Mouse (Mus musculus) monocyte, adult 5-6 weeks (primary cell): ENCODE data around the gene Cfb. TPM values are rescaled to one million over a fixed set of nuclear protein-coding genes. Genes with fewer than 3 reads are reported as not detected.
"Not testable (repeated sequence)": the region's sequence is repeated elsewhere in the genome, so short reads cannot be mapped to it uniquely, and the experiment has no call there.

Experiments used
- ATAC-seq: fragments of 153-309, 156-312 bp; replicated peaks from 2 replicates; pipeline ENCODE4 v1.8.0; 2017; ENCODE audit warnings: mild to moderate bottlenecking; ENCODE audit not compliant: low TSS enrichment, insufficient number of reproducible peaks, severe bottlenecking, poor library complexity, low FRiP score
- total RNA-seq: library from RNA; stranded (forward); fragments of 200-1000, 200-491, 200-594 nt; gene quantifications from 3 replicates; pipeline ENCODE4 v1.2.3, GENCODE M21; 2017

The Cfb gene
- total RNA-seq = 1.1 to 4.8 TPM (median 2.8 TPM) in 3 replicates

GRCm38 (mm10) chr17:34862416-34863081 is at the start of gene Cfb:
Gene Cfb, minus strand, starts transcription at chr17:34862518.
- no peak for ATAC-seq

- peak; percentile 72 for ATAC-seq
These were observed 49.6 kb upstream of the Cfb start for GRCm38 (mm10) chr17:34911945-34912351.

GRCm38 (mm10) chr17:34910982-34911381 is 48.7 kb upstream of the Cfb start:
- ATAC-seq = no peak

GRCm38 (mm10) chr17:34902895-34903294 is 40.6 kb upstream of the Cfb start:
- no peak for ATAC-seq

GRCm38 (mm10) chr17:34901948-34902347 is 39.6 kb upstream of the Cfb start:
- ATAC-seq = not testable (repeated sequence)

GRCm38 (mm10) chr17:34900826-34901225 is 38.5 kb upstream of the Cfb start:
- ATAC-seq = not testable (repeated sequence)

GRCm38 (mm10) chr17:34899890-34900243 is 37.5 kb upstream of the Cfb start:
- peak; percentile 40; the same call in 1 of the 2 replicates for ATAC-seq

GRCm38 (mm10) chr17:34899053-34899889 is 37.0 kb upstream of the Cfb start:
- no peak for ATAC-seq

- ATAC-seq = no peak
These were observed 36.4 kb upstream of the Cfb start for GRCm38 (mm10) chr17:34898706-34899052.

- peak; percentile 22 for ATAC-seq
These were observed 35.9 kb upstream of the Cfb start, which contains the start of the genes C2 and Ehmt2 for GRCm38 (mm10) chr17:34898160-34898586. Gene C2, minus strand, starts transcription at chr17:34898265. Gene Ehmt2, plus strand, starts transcription at chr17:34898469.

GRCm38 (mm10) chr17:34897373-34898159 is 35.2 kb upstream of the Cfb start:
- no peak for ATAC-seq

- ATAC-seq = no peak
These were observed 34.0 kb upstream of the Cfb start for GRCm38 (mm10) chr17:34896366-34896765.

- ATAC-seq = no peak
These were observed 33.4 kb upstream of the Cfb start for GRCm38 (mm10) chr17:34895724-34896123.

GRCm38 (mm10) chr17:34894801-34895530 is 32.6 kb upstream of the Cfb start:
- ATAC-seq = no peak

- peak; percentile 69 for ATAC-seq
These were observed 31.8 kb upstream of the Cfb start for GRCm38 (mm10) chr17:34894074-34894597.

GRCm38 (mm10) chr17:34893072-34893824 is 30.9 kb upstream of the Cfb start:
- ATAC-seq = no peak

- ATAC-seq = no peak
These were observed 29.1 kb upstream of the Cfb start for GRCm38 (mm10) chr17:34891377-34891776.
